Mouse (Mus musculus) thymus, postnatal 25 days (tissue): ENCODE data around the gene 6030468B19Rik.
"Not testable (repeated sequence)": the region's sequence is repeated elsewhere in the genome, so short reads cannot be mapped to it uniquely, and the experiment has no call there.

Experiments
- DNase-seq: peaks from one replicate; pipeline ENCODE4 v3.0.0; 2022

The 6030468B19Rik gene

GRCm38 (mm10) chr11:117829671-117830215 is 32.3 kb downstream of the 6030468B19Rik start:
- no peak for DNase-seq

- DNase-seq = no peak
Observed at GRCm38 (mm10) chr11:117830401-117830800, 32.9 kb downstream of the 6030468B19Rik start.

GRCm38 (mm10) chr11:117832086-117832969 is 34.9 kb downstream of the 6030468B19Rik start:
- DNase-seq = peak; percentile 95

GRCm38 (mm10) chr11:117833509-117833908 is 36.0 kb downstream of the 6030468B19Rik start:
- not testable (repeated sequence) for DNase-seq

- DNase-seq = no peak
Observed at GRCm38 (mm10) chr11:117834086-117834485, 36.6 kb downstream of the 6030468B19Rik start.

DNA sequence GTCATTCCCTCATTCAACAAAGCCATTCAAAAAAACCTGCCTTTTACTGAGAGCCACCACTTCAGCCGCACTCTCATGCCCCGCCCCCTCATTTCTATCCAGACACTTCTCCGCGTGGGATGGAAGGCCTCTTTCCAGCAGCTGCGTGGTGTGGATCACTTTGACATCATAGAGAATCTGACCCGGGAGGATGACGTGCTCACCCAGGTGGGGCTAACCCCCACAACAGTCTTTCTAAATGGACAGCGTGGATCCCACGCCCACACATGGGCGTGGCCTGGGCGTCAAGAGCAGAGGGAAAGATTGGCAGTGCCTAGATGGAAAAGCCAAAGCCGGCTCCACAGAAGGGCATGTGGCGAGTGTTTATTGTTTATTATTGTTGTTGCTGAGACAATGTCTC is 38.8 kb downstream of the 6030468B19Rik start:
- no peak for DNase-seq

GRCm38 (mm10) chr11:117838572-117838971 is 41.1 kb downstream of the 6030468B19Rik start:
- no peak for DNase-seq

DNA sequence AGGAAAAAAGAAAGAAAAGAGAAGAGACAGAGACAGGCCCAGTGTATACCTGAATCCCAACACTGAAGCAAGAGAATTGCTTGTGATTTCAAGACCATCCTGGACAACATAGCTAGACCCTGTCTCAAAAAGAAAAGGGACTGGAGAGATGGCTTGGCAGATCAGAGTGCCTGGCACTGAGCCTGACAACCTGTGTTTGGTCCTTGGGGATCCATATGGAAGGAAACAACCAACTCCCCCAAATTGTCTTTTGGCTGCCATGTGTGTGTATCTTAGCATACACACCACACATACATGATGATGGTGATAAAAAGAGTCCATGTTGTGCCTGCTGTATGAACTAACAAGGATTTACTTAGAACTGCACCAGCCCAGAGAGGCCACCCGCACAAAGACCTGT is 41.6 kb downstream of the 6030468B19Rik start:
- no peak for DNase-seq

DNA sequence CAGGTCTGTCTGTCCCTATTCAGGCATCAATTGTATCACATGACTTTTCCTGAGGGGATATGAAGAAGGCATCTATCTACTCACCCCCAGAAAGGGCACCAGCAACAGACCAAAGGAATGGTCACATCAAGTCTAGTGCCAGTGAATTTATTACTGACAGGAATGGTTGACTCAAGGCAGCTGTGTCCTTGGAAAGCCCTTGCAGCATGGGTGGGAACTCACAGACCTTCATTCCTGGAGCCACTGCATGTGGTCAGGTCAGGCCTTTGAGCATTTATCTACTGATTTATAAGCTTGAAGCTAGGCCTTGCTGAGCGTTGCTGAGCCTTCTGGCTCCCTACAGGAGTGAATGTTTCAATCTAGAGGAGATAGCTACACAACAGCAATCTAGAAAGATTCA is 43.5 kb downstream of the 6030468B19Rik start:
- DNase-seq = no peak

DNA sequence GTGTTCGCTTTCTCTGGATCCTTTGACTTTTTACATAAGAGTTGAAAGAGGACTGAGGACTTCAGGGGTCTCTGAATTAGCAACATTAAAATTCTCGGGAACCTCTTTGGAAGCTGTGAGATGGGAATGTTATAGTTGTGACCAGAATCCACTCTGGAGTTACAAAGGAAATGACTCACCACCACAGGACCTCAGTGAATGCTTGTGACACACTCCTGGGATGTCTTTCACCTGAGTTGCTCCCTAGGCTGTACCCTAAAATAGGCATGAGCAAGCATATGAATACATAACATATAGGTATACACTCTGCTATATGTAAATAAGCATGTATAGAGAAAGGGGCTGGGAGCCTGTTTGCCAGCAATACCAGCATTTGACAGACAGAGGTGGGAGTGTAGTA is 46.0 kb downstream of the 6030468B19Rik start:
- DNase-seq = no peak

DNA sequence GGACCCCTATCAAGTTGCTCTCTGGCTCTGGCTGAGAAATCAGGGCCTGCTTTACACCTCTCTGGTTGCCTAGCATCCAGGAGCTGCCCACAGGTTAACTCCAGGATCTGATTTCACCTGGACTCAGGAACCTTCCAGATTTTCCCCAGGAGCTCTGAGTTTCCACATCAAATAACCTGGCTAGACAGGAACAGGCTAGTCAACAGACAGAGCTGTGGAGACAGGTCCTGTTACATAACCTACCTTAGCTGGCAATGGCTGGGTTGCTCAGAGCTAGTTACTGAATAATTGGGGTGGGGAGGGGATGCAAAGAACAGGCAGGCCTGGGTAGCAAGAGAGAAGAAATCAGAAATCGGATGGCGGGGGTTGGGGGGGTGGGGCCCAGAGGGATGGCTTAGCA is 47.5 kb downstream of the 6030468B19Rik start:
- no peak for DNase-seq

- DNase-seq = no peak
Observed at GRCm38 (mm10) chr11:117845651-117846050, 48.2 kb downstream of the 6030468B19Rik start.

- DNase-seq = no peak
Observed at GRCm38 (mm10) chr11:117846640-117847039, 49.2 kb downstream of the 6030468B19Rik start.

GRCm38 (mm10) chr11:117847593-117848215 is 50.2 kb downstream of the 6030468B19Rik start:
- no peak for DNase-seq

DNA sequence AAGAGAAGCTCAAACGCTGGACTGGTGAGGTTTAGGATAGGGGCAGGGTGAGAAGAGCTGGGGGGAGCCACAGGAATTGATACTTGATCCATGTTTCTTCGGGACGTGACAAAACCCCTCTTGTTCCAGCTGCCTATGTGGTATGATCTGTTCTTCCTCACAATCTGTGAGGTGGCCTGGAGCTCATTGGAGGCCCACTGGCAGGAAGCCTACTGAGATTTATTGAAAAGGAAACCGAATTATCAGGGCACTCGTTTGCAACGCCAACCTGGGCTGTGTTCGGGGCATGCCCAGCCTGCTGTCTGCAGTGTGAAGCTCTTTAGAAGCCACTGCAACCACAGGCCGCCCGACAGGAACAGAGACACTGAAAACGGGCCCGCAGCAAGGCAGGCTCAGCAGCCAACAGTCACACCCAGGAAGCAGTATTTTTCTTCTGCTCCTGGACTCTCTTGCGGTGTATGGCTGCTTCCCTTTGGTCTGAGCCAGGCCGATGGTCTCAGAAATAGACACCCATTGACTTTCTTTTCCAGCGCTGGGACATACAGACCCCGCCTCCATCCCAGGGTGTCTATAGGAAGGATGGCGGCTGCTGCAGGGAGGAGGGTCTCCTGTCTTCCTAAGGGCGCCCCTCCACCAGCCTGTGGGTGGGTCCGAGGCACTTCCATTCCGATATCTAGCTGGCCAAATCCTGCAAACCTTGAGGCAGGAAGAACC is 51.0 kb downstream of the 6030468B19Rik start:
- peak; percentile 71 for DNase-seq

- DNase-seq = peak; percentile 98
Observed at GRCm38 (mm10) chr11:117848985-117849671, 51.7 kb downstream of the 6030468B19Rik start, which contains the start of gene Birc5. Gene Birc5, plus strand, starts transcription at chr11:117849251.

DNA sequence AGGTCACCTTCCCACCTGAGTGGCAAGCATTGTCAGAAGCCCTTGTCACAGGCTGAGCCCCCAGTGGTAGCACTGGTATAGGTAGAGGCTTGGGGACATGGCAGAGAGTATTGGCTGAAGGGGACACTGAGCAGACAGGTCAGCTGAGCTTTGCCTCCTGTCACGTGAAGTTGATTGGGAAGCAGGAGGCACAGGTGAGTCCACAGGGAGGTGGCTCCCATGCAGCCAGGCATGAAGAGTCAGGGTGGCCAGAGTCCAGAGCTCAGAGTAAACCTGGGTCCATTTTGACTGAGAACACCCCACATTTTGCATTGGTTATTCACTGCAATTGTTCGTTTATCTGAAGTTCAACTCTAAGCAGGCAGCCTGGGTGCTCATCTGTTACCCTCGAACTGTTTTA is 55.4 kb downstream of the 6030468B19Rik start:
- no peak for DNase-seq

GRCm38 (mm10) chr11:117854241-117854640 is 56.8 kb downstream of the 6030468B19Rik start:
- no peak for DNase-seq

DNA sequence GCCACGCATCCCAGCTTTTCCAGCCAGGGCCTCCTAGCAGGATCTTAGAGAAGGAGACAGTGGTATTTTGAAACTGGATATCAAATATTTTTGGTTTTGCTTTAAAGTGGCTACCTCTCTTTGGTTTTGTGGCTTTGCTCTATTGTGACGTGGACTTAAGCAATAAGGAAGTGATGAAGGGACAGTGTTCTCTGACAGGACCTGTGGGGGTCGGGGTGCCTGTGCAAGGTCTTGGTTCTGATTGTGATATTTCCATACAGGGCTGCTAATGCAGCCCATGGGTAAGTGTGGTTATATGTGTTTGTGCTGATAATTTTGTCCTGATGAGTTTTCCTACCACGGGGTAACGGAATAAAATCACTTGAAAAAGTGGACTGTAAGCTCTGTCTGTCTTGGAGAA is 57.9 kb downstream of the 6030468B19Rik start:
- DNase-seq = no peak

- DNase-seq = no peak
Observed at GRCm38 (mm10) chr11:117855975-117856374, 58.5 kb downstream of the 6030468B19Rik start.
